Mouse (Mus musculus): Measurements from ENCODE around the gene Mrap2. TPM values are rescaled to one million over a fixed set of nuclear protein-coding genes. Genes with fewer than 3 reads are reported as not detected.

Gene Mrap2
- polyA plus RNA-seq (2014; fragmentation: Illumina TruSeq; extraction: RNeasy Lipid Tissue Mini Kit (QIAGEN cat#74804); ENCODE audit: low replicate concordance) = not detected

GRCm38 (mm10) chr9:87144106-87144505 lies at the start of gene Mrap2:
Mrap2 (plus strand) TSS chr9:87144306.

Other genes with a start within 250 kb of the Mrap2 start
- not detected for gene Ripply2, start 128.8 kb upstream of the Mrap2 start, polyA plus RNA-seq (2014; fragmentation: Illumina TruSeq; extraction: RNeasy Lipid Tissue Mini Kit (QIAGEN cat#74804); ENCODE audit: low replicate concordance)
- gene Cyb5r4, start 122.3 kb upstream of the Mrap2 start, polyA plus RNA-seq (2014; fragmentation: Illumina TruSeq; extraction: RNeasy Lipid Tissue Mini Kit (QIAGEN cat#74804); ENCODE audit: low replicate concordance) = 198 TPM
- 7.2 TPM for gene Cep162, start 111.2 kb downstream of the Mrap2 start, polyA plus RNA-seq (2014; fragmentation: Illumina TruSeq; extraction: RNeasy Lipid Tissue Mini Kit (QIAGEN cat#74804); ENCODE audit: low replicate concordance)

Data from small intestine, adult 10 weeks (tissue).